Mouse (Mus musculus): Measurements from ENCODE around the gene Pot1a.

Gene Pot1a

DNA sequence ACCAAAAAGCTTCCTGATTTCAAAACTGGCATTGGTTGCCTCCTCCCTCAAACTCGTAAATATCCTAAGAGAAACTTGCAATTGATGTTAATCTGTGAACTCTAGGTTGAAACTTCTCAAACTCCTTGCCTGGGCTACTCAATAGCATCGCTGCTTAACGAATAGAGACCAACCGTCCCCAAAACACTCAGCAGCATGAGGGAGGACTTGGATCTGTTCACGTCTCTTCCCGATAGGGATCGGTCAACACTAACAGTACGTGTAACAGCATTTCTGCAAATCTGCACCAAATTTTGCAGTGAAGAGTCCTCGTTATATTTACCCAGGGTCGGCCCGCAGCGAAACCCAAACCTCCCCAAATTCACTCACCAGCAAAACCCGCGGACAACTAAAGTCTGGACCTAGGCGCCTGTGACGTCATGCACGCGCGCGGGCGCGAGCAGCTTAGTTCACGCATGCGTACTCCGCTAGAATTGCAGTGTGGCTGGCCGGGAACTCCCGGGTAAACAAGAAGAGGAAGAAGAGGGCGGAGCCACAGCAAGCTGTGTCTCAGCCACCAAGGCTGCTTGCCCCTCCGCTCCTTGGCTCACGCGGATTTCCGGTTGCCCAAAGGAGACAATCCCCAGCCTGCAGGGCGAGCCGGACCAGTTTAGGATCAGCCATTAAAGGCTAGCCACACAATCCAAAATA, at the start of gene Pot1a:
Pot1a (minus strand) TSS at position 441 of the 690 bp plus-strand sequence.
- in situ Hi-C loops (cut with MboI, MseI) = loop anchor here (10.0 kb wide), 1 partner anchor 1144 kb away; the partner anchor contains the start of gene Wasl

DNA sequence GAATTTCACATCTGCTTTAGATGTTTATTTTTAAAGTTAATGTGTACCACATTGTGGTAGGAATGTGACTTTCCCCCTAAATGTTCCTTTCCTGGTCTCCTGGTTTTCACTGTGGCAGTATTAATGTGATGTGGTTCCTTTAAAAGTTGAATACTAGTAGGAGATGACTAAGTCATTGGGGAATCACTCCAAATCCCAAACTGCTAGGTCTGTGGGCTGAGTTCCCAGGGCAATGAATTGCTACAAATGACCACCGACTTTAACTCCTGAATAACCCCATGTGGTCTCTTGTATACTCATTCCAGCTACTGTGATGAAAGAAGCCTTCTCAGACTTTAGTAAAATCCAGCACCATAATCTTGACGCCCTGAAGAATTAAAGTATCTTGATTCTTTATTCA, 27.2 kb upstream of the Pot1a start:
- in situ Hi-C loops (cut with MboI, MseI) = loop anchor here (10.0 kb wide), 1 partner anchor 811 kb away; no protein-coding TSS in a partner anchor

DNA sequence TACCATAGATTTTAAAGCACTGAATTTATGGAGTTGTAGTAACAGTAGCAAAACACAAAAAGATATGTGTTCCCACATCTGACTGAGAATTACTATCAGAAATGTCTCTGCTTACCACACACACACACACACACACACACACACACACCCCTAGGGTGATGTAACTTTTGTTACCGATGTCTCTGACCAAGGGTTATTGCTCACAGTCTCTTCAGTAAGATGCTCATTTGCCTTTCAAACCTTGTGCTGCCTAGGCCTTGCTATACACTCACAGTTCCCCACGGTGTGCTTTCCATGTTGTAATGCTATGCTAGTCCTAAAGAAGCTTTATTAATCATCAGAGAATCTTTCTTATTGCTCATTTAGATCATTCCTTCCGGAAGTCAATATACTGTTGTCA, 3.0 kb downstream of the Pot1a start:
- in situ Hi-C loops (cut with MboI, MseI) = loop anchor here (10.0 kb wide), 1 partner anchor 1141 kb away; the partner anchor contains the start of gene Wasl

DNA sequence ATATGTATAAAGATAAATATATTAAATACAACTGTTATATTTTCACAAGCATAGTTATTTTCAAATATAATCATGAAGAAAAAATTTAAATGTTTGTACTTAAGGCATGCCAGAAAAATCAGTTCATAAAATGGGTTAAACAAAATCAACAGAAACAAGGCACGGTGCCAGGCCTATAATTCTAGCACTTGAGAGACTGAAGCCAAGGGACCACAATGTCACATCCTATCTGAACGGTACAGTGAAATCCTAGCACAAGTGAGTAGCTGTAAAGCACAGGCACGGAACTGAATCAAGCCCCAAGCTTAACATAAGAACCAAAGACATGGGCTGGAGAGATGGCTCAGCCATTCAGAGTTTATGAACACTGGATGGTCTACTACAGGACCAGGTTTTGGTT, 6.8 kb downstream of the Pot1a start:
- in situ Hi-C loops (cut with MboI, MseI) = loop anchor here (10.0 kb wide), 1 partner anchor 1137 kb away; the partner anchor contains the start of gene Wasl

DNA sequence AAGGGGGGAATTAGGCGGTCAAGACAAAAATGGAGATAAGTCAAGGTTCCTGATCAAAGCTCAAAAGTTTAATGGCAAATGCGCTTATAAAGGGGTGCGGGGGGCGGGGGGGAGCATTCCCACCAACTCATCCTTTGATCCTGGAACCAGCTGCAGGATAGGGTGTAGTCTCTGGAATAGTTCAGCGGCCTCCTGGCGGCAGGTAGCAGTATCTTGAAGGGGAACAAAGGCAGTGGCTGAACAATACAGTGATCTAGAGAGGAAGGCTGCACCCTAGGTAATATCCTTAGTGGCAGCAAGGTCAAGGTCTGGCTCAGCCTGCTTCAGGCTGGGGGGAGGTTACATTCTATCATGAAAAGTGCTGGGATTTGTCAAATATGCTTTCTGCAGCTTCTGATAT, 7.8 kb downstream of the Pot1a start:
- in situ Hi-C loops (cut with MboI, MseI) = loop anchor here (10.0 kb wide), 1 partner anchor 1136 kb away; the partner anchor contains the start of gene Wasl

DNA sequence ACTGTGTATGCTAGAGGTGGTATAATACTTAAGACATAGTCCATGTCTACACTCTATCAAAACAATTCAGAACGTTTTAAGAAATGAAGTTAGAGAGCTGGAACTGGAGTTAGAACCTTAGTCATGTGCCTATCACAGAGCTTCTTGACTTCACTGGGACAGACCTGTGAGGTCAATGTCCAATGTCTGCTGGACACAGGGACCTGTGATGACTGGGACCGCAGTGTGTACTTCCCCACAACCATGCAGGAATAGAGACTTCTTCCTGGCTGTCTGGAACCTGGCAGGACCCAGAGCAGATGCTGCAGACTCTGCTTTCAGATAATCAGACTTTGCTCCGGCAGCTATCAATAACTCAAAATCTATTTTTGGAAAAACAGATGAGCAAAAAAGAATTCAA, 40.8 kb downstream of the Pot1a start:
- in situ Hi-C loops (cut with MboI, MseI) = no loop called here

DNA sequence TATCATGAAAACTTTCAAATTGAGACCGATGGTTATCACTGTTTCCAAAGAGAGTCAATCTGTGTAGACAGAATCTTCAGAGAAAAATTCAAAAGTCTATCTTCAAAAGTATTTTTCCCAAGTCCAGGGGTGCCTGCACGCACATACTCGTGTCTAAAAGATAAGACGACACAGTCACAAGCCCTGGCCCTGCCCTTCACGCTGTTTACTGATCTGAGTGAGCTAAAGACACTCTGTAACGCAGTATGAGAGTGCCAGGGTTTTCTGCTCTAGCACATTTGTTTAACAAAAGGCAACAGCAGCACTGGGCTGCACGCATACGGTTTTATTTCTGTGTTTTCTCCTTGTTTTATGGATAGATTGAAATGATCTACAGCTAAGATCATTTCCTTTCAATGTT, 41.5 kb downstream of the Pot1a start:
- in situ Hi-C loops (cut with MboI, MseI) = no loop called here

DNA sequence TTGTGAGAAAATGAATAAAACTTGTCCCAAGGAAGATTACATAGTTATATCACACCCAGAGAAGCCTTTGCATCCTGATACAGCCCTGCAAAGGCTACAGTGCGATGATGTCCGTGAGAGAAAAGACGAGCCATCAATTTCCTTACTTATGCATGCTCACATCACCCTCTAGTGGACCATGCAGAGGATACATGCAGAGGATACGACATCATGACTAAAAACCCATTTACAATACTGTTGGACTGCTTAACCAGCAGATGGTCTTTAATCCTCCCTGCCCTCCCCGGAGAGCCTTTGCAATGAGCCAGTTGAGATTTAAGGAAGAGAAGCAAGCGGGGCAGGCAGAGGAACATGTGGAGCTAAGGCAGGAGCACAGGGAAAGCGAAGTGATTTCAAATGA, 42.0 kb downstream of the Pot1a start:
- in situ Hi-C loops (cut with MboI, MseI) = no loop called here

DNA sequence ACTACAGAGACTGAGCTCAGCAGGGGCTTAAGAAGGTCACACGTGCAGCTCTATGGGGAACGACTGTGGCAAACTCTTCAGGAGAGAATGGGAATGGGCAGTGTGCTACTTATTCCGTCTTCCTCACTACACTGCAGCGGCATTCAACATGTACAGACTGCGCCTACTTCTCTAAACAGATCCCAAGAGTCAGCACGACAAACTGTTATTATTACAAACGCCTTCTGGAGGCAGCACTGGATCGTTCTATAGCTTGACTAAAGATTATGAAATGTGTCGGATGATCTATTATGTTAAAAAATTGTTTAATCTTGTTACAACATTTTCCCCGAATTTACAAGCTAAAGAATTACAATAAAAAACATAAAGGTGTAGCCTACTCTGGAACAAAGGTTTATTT, 42.8 kb downstream of the Pot1a start:
- in situ Hi-C loops (cut with MboI, MseI) = no loop called here

DNA sequence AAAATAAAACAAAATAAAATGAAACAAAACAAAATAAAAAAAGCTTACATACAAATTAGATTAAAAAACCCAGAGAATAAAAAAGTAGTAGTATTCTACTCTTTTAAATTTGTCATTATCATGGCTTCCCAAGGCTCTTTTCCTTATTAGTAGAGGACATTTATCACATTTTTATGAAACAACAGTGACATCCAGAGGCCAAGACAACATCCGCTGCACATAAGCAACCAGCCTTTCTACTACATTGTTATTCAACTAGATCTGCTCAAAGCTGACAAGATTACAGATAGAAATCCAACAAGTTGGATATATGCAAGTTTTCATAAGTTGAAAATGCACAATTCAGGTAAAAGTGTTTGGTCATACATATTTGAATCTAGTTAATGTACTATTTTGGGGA, 56.4 kb downstream of the Pot1a start:
- in situ Hi-C loops (cut with MboI, MseI) = no loop called here

DNA sequence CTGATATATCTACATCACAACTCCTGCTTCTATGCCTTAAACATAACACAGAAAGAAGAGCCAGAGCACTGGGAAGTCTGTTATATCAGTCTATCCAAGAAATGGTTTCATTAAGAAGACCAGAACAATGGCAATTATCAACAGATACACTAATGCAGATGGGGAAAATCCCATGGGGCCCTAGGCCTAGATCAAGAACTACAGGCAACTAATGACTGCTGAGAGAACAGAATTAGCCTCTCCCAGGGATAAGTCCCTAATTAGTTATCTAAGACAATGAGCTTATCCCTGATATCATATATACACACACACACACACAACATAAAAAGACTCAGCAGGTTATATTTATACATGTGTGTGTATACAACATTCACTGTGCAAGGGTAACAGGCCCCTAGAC, 72.5 kb downstream of the Pot1a start:
- in situ Hi-C loops (cut with MboI, MseI) = no loop called here

DNA sequence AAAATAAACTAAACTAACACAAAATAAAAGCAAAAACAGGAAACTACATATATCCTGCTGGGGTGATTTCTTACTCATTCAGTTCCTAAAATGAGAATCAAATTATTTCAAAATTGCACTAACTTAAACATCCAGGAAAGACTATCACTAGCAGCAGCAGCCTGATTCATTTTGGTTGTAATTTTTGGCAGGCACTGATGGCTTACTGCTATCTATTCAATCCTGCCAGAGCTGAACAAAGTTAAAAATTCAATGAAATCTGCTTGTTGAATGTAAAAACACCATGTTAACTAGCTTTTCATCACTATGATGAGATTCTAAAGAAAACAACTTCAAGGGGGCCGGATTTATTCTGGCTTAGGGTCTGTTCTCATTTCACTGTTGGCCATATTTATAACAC, 82.5 kb downstream of the Pot1a start:
- in situ Hi-C loops (cut with MboI, MseI) = no loop called here

DNA sequence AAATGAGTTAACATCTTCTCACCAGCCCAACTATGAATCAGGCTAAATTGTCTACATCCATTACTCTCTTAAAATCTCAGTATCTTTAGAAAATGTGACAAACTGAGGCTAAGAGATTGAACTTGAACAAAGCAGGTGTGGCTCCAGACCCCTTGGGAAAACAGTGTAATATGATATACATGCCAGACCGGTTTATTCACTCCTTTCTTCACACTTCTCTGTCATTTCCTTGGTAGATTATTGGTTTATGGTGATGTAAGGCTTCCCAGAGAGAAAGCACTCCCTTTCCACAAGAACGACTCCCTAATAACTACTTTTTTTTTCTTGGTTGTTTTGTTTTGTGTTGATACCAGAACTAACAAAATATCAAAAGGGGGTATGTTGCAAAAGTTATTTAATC, 98.4 kb downstream of the Pot1a start:
- in situ Hi-C loops (cut with MboI, MseI) = no loop called here

DNA sequence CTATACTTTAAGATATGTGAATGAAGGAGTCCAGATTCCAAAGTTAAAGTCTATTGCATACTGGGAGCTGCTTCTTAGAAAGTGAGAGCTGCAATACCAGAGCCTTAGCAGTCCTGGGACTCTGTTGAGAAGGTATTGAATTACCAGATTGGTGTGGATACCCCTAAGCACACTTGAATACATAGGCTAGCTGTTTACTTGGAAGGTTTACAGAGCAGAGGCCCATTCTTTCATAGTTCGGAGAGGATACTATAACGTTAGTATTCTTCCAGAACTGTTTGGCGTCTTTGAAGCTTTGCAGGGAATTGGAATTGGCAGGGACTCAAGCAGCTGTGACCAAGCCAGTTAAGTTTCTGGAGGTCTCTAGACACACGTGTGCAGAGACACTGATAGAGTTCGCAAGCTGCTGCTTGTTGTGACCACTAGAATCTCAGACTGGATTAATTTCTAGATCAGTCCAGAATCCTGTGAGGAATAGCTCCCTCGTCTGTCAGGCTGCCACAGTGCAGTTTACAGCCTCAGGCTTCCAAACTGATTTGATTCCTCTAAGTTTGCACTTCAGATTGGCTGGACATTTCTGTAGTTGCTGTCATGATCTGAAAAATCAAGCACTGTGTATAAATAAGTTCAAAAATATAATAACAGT, 99.7 kb downstream of the Pot1a start:
- in situ Hi-C loops (cut with MboI, MseI) = loop anchor here (10.0 kb wide), 1 partner anchor 1605 kb away; no protein-coding TSS in a partner anchor

DNA sequence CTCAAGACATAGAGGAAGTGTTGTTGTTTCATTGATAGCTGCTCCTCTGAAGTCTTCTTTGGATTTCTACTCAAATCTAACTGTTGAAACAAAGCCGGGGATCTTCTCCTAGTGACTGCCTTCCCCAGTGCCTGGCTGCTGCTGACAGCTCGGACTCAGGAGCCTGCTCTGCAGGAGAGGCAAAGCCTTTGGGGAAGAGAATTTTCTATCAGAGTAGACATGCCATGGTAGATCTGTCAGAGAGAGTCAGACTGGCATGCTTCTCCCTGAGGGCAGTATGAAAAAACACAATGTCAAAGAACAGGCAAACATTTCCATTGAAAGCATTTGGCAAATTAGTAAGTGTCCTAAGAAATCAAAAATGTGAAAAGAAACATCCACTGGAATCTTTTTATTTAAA, 109.1 kb downstream of the Pot1a start:
- in situ Hi-C loops (cut with MboI, MseI) = loop anchor here (10.0 kb wide), 1 partner anchor 1595 kb away; no protein-coding TSS in a partner anchor

Data from T-helper 2 cell (primary cell).